Mouse (Mus musculus) cerebellum, adult 9-11 months (tissue): ENCODE results near the gene Dbn1.

ENCODE experiments used
- DNase-seq: peaks from one replicate; pipeline ENCODE4 v3.0.0; 2022

Gene Dbn1

DNA sequence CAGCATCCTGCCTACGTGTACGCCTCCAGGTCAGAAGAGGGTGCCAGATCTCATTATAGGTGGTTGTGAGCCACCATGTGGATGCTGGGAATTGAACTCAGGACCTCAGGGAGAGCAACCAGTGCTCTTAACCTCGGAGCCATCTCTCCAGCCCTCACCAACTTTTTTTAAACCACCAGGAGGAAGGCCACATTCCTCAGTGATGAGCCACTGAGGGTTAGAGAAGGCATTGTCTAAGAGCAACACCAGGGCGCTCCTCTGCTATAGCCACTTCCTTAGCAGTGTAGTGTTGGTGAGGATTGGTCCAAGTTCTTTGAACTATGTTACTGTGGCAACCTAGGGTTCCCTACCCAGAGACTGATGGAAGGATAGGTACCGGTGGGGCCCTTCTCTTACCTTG, 12.2 kb downstream of the Dbn1 start:
- no peak for DNase-seq

- DNase-seq, result peak; percentile 57
Observed at GRCm38 (mm10) chr13:55474621-55475069, 13.3 kb downstream of the Dbn1 start.

DNA sequence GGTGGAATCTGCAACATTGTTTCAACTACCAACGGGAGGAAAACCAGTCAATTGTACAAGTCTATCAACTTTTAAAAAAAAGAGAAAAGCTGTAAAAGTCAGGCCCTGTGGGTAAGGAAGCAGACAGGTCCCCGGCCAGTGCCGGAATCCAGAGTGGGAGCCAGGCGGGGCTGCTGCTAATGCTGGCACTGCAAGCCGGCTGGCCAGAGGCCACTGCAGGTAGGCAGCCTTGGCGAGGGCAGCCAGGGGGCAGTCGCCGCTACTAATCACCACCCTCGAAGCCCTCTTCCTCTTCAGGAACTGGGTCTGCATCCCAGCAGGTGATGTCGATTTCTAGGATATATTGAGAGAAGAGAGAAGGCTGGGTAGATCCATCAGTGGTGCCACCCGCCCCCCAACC, 13.9 kb downstream of the Dbn1 start:
- DNase-seq, result no peak

DNA sequence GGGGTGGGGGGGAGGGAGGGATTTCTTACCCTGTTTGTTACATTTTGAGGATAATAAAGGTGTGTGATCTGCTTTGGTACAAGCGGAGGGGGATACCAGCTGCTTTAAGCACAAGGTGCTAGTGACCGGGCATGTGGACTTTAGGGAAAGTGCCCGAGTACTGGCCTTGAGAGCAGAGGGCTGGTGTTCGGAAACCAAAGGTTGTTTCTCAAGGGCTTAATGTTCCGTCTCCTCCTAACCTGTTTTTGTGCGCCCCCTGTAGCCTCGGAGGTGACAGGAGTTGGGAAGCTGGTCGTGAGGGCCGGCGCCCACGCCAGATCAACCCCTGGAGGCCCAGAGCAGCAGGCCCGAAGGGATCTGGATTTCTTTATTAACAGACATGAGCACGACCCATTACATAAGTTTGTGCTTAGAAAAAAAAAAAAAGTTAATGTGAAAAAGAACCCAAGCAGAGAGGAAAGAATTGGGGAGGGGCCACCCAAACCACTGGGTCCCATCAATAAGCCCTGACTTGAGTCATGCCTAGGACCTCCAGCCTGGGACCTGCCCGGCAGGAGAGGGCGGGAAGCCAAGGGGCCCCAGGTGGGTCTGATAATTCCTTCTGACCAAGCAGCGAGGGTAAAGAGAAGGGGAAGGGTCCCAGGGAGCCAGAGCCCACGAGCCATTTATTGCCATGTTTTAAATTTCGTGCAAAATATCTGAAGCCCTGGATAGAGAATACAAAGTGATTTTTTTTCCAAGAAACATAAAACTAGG, 14.7 kb downstream of the Dbn1 start:
- DNase-seq, result no peak

GRCm38 (mm10) chr13:55472132-55473022, 15.5 kb downstream of the Dbn1 start:
- peak; percentile 74 for DNase-seq

DNA sequence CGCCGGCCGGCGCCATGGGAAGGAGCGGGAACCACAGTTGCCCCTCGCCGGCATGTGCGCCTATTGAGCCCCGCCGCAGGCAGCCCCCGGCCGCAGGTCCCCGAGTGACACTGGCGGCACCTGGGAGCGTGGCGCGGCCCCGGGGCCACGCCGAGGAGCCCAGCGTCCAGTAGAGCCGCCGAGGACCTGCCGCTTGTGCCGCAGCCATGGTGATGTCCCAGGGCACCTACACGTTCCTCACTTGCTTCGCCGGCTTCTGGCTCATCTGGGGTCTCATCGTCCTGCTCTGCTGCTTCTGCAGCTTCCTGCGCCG, 16.1 kb downstream of the Dbn1 start:
- DNase-seq, result no peak

GRCm38 (mm10) chr13:55471156-55471818, 16.6 kb downstream of the Dbn1 start:
- peak; percentile 84 for DNase-seq

GRCm38 (mm10) chr13:55470372-55470771, 17.5 kb downstream of the Dbn1 start:
- peak; percentile 90 for DNase-seq

GRCm38 (mm10) chr13:55468851-55469560, 18.9 kb downstream of the Dbn1 start:
- DNase-seq, result no peak

DNA sequence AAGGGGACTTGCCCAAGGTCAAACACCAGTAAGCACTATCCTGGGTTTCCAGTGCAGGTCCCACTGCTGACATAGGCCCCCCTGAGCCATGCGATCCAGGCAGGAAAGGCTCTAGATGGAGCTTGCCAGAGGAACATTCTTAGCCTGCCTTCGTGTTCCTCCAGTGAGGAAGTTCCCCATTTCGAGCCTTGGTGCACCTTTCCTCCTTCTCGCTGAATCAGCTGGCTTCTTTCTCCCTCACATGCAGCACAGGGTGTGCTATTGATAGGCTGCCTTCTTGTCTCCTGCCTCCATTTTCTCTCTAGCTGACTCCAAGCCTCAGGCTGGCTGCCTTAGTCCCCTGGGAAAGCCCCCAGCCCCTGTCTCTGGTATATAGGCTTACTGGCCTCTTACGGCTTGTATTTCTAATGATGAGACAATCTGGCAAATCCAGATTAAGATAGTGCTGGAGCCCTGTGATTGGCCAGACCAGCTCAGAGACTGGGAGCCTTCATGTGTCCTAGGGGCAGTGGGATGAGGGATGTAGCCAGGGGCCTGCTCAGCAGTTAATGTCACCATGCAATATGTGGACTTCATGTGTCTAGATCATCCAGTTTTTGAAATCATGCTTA, 22.0 kb downstream of the Dbn1 start:
- peak; percentile 16 for DNase-seq

- no peak for DNase-seq
Observed at GRCm38 (mm10) chr13:55465184-55465583, 22.7 kb downstream of the Dbn1 start.

DNA sequence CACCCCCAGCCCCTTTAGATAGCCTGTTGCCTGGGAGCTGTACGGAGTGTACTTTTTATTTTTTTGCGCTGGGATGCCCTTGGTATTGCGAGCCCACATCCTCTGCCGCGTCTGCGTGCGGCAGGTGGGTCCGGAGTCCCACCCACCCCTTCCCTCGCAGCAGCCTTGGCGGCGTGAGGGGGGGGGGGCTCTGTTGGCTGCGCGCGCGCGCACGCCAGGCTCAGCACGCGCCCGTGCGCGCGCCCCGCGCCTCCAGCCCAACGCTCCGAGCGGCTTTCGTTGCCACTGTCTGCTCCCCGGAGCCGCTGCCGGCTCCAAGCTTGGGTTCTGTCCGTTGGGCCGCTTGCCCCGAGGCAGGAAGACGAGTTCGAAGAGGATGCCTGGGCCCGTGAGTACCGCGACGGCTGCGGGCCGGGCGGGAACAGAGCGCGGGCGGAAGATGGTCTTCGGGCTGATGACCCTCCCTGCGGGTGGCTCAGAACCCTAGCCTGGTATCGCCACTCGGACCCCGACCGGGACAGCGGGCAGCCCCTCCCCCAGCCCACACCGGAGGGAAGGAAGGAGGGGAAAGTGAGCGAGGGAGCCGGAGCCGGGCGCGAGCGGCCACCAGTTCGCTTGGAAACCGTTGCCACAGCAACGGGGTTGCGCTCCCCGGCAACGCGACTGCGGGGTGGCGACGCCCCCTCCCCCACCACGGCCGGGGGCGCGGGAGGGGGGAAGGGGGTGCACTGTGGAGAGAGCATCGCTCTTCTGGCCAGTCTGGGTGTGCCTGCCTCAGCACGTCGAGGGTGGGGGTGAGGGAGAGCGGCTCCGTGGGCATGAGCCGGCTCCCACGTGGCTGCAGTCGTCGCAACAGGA, 23.7 kb downstream of the Dbn1 start, which contains the start of gene Prr7:
Gene Prr7 (plus strand): TSS at position 241 of the 858 bp plus-strand sequence.
- peak; percentile 67 for DNase-seq

DNA sequence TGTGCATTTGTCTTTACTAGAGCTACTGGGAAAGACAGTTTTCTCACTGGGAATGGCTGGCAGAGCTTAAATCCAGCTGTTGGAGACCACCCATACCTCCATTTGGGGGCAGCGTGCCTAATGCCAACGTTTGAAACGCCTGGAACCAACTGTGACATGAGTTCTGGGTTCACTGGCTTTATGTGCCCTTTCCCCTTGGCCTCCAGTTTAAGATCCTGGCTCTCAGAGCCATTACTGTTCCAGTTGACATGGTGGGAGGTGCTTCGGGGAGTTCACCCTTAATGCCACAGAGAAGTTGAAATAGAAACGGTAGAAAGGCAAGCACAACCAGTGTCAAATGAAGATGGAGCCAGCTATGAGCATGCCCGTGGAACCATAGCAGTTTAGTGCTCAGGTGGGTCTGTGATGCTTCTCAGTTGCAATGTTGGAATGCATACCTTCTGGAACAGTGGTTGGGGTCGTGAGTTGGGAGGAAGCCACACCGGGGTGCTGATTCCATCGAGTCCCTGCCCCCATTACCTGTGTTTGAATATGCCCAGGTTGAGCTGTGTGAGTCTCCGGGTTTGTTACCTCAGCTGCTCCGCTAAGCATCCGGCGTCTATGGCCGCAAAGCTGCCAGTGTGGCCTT, 24.4 kb downstream of the Dbn1 start:
- DNase-seq, result peak; percentile 40

DNA sequence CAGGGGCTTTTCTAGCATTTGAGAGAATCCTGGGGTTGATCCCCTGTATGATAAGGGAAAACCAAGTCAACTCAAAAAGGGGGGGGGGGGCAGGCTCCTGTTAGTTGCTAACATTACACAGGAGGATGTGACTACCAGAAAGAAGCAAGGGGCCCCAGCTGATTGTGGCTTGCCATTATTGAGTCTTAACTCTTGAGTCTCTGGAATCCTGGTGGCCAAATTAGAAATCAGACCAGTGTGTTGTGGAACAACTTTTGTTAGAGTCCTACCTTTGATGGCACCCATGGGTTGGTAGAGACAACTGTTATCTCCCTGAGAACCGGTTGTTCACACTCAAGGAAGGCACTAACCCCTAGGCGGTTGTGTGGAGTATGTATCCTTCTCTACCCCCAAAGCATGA, 24.9 kb downstream of the Dbn1 start:
- no peak for DNase-seq

- peak; percentile 21 for DNase-seq
Observed at GRCm38 (mm10) chr13:55451785-55452549, 35.9 kb downstream of the Dbn1 start.

DNA sequence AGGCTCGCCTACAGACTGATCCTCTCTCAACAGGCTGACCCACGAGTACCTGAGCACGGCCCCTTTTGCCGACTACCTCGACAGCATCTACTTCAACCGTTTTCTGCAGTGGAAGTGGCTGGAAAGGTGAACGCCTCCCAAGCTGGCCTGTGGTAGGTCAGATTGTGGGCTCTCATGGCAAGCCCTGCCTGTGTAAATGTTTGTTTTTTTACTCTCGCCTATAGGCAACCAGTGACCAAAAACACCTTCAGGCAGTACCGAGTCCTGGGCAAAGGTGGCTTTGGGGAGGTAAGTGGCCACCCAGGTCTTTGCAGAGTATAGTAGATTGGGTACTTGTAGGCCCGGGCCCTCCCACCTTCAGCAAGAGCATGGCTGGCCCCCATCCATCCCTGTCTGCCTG, 36.6 kb downstream of the Dbn1 start:
- no peak for DNase-seq

- DNase-seq, result peak; percentile 63
Observed at GRCm38 (mm10) chr13:55450511-55450980, 37.4 kb downstream of the Dbn1 start.

- DNase-seq, result peak; percentile 9
Observed at GRCm38 (mm10) chr13:55449679-55450441, 38.1 kb downstream of the Dbn1 start.

DNA sequence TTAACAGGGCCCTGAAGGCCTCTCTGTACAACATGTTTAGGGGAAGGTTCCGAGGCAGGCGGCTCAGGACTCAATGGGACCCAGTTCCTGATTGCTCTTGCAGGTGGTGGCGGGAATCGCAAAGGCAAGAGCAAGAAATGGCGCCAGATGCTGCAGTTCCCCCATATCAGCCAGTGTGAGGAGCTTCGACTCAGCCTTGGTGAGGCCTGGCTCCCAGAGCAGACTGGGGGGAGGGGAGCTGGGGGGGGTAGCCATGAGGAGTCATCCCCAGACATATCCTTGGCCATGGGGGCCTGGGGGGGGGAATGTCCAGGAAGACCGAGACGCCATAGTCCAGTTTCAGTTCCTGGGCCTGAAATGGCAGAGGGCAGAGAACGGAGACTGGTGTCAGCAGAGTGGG, 38.7 kb downstream of the Dbn1 start:
- DNase-seq, result peak; percentile 23
